Mouse (Mus musculus) common myeloid progenitor, adult 5-6 weeks (primary cell): Measurements from ENCODE around the gene C3. TPM values are rescaled to one million over a fixed set of nuclear protein-coding genes. Genes with fewer than 3 reads are reported as not detected.
A peak's percentile ranks its signal among the peaks of the same experiment; 100 is the strongest.

Experiments used
- ATAC-seq: replicated peaks from 2 replicates; pipeline ENCODE4 v1.8.0; 2016; ENCODE audit warnings: low read depth, mild to moderate bottlenecking, moderate TSS enrichment, inconsistent platforms; ENCODE audit not compliant: poor library complexity, severe bottlenecking
- total RNA-seq: library from RNA; stranded (forward); fragments of 200-1000, 187-1606 nt; gene quantifications from 2 replicates; pipeline ENCODE4 v1.2.3, GENCODE M21; 2017

C3 gene
- total RNA-seq, 1 experiment from 2014 or later = 19.3 TPM

- ATAC-seq = peak; percentile 32; the same call in 1 of the 2 replicates
These were observed 54.6 kb downstream of the C3 start for GRCm38 (mm10) chr17:57173351-57173750.

GRCm38 (mm10) chr17:57172378-57172777 is 55.6 kb downstream of the C3 start:
- ATAC-seq = no peak

- ATAC-seq = no peak
These were observed 57.2 kb downstream of the C3 start for GRCm38 (mm10) chr17:57170616-57171260.

GRCm38 (mm10) chr17:57166800-57167791 is 60.8 kb downstream of the C3 start:
- peak; percentile 92 for ATAC-seq

Other genes starting within 250 kb of the C3 start
- gene Acer1, start 246.0 kb downstream of the C3 start, total RNA-seq = not detected in 2 replicates
- 73.8 and 96.9 TPM in 2 replicates for gene Clpp, start 237.8 kb downstream of the C3 start, total RNA-seq
- gene Alkbh7, start 230.8 kb downstream of the C3 start, total RNA-seq = 16.0 and 30.3 TPM in 2 replicates
- gene Pspn, start 228.1 kb downstream of the C3 start, total RNA-seq = not detected in 2 replicates
- 108 and 124 TPM in 2 replicates for gene Gtf2f1, start 216.8 kb downstream of the C3 start, total RNA-seq
- gene Gm17949, start 216.7 kb downstream of the C3 start, total RNA-seq = not detected in 2 replicates
- 90.7 and 122 TPM in 2 replicates for gene Khsrp, start 196.6 kb downstream of the C3 start, total RNA-seq
- gene Slc25a41, start 186.5 kb downstream of the C3 start, total RNA-seq = not detected in 2 replicates
- gene Crb3, start 169.0 kb downstream of the C3 start, total RNA-seq = 1.3 TPM in 1 of 2 replicates, not detected in the other
- 6.4 and 11.6 TPM in 2 replicates for gene Slc25a23, start 168.3 kb downstream of the C3 start, total RNA-seq
- 4.4 and 5.0 TPM in 2 replicates for gene Dennd1c, start 149.6 kb downstream of the C3 start, total RNA-seq
- not detected in 2 replicates for gene Tubb4a, start 140.4 kb downstream of the C3 start, total RNA-seq
- gene Tnfsf9, start 122.8 kb downstream of the C3 start, total RNA-seq = 0.82 and 1.7 TPM in 2 replicates
- not detected in 2 replicates for gene Cd70, start 78.4 kb downstream of the C3 start, total RNA-seq
- 7.2 and 9.0 TPM in 2 replicates for gene Tnfsf14, start 34.0 kb downstream of the C3 start, total RNA-seq
- gene Gpr108, start 20.3 kb upstream of the C3 start, total RNA-seq = 17.0 and 17.7 TPM in 2 replicates
- 8.4 and 9.8 TPM in 2 replicates for gene Trip10, start 21.3 kb upstream of the C3 start, total RNA-seq
- 182 and 183 TPM in 2 replicates for gene Vav1, start 51.0 kb upstream of the C3 start, total RNA-seq
- 2.4 and 9.0 TPM in 2 replicates for gene Adgre1, start 130.6 kb upstream of the C3 start, total RNA-seq